Mouse (Mus musculus) kidney, postnatal 36 days (tissue): ENCODE data around the gene Slc22a17.

ENCODE experiments used
- DNase-seq, 2 experiments: peaks; one replicate each; pipeline ENCODE4 v3.0.0; 2021 to 2022; ENCODE audit warnings: mixed read lengths in 2 of 2

The Slc22a17 gene

DNA sequence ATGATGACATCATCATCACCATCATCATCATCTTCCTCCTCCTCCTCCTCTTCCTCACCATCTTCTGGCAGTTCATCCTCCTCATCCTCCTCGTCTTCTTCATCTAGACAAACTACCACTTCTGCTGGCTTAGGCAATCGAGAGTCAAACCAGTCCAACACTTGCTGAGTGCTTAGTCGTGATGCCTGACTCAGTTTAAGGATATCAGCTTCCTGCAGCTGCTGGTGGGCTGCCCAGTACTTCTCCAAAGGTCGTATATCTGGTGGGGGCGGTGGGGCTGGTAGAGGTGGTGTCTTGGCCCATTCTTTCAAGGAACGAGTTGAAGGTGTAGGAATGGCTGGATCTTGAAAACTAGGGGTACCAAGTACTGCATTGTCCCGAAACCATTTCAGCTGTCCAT, 56.2 kb downstream of the Slc22a17 start:
- DNase-seq = no peak
